Mouse (Mus musculus) regulatory T cell (primary cell): Measurements from ENCODE around the gene Stard13.

ENCODE experiments used
- in situ Hi-C: fragments of 300-600 bp; cut with MboI, MseI; formaldehyde crosslinking; loops from one replicate; pipeline ENCODE4 v1.15.1; 2025; ENCODE audit warnings: high pct_unique_total_duplicates

Stard13 gene

DNA sequence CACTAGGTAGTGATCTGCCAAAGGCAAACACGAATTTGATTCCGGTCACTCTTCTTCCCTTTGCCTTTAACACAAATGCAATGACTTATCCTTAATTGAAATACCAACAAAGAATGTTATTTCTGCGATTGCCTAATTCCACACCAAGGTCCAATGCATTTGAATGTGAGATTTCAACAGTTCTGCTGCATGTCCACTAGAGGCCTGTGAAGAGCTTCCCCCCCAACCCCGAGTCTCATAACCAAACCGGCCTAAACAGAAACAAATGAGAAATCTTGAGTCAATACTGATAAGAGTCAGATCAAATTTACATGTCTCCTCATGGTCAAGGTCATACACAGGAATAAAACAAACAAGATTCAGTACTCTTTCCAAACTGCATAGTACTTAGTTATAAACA, 91.4 kb downstream of the Stard13 start:
- in situ Hi-C loops: no loop called here

DNA sequence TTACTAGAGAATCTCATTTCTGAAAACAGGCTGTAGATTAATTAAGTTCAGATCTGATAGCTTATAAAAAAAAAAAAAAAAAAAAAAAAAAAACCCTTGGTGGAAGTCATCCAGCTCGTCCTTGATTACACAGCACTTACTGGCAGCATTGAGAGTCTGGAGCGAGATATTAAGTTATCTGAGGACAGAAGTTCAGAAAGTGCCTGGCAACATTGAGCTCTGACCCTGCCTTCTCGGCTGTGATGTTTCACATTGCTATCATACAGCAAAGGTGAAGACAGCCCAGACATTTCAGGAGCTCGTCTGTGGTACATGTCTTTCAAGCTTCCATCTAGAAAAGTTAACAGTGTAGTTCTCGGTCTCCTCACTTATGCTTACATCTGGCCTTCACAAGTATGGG, 95.7 kb downstream of the Stard13 start:
- in situ Hi-C loops: no loop called here

DNA sequence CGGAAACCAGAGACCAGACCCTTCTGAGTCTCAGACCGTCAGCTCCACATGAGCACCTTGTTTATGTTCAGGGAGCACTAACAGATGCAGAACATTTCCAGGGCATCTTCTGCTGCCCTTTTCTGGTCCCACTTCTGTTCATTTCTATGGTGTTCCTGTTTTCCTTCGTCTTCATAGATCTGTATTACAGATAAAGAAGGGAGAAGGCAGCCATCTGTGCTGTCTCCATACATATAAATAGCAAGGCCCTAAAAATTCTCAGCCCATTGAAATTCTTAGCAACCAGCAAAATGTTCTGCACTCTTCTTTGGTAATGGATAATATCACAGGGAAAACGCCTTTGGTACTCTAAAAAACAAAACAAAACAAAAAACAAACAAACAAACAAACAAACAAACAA, 96.3 kb downstream of the Stard13 start:
- in situ Hi-C loops: no loop called here

DNA sequence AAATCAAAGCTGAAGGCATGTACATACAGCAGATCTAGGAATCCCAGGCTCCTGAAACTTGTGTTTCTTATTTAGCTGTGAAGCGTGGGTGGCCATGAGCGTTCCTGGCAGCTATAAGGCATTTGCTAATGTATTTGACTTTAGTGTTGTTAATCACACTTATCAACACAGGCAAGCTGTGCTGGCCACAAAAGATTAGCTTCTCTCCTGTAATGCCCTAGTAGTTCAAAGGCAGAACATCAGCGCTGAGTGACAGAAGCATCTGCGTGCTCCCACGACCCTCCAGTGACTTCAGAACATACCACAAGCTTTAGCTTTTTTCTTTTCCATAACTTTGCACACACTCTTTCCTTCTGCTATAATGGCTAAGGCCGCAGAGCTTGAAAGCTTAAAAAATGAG, 97.7 kb downstream of the Stard13 start:
- in situ Hi-C loops: no loop called here

DNA sequence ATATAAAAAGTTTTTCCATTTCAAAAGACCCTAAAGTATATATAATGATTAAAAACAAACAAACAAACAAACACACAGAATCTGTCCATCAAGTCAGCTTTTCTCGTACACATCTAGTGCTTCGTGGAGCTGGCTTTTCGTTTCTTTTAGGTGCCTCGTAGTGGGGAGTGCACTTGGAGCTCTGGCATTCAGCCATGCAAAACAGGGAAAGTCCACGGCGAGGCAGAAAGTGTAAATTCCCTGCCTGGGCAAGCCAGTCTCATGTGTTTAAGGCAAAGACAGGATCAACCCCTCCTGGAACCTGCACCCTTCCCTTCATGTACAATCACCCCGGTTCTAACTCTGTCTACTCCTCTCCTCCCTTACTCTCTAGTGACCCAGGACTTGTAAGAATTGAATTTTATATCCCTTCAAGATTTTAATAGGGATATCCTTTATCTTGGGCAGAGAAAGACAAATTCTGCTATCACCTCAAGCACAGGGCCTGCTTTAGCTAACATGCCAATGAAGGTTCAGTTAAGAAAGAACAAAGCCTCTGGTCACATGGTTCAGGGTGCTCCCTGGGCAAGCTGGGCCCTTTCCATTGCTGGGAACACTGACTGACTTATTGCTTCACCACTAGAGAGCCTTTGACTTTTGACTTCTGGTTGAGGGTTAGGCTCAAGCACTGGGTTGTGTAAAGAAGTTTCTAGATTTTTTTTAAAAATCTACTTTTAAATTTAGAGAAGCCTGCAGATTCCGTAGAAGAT, 98.4 kb downstream of the Stard13 start:
- in situ Hi-C loops: no loop called here

DNA sequence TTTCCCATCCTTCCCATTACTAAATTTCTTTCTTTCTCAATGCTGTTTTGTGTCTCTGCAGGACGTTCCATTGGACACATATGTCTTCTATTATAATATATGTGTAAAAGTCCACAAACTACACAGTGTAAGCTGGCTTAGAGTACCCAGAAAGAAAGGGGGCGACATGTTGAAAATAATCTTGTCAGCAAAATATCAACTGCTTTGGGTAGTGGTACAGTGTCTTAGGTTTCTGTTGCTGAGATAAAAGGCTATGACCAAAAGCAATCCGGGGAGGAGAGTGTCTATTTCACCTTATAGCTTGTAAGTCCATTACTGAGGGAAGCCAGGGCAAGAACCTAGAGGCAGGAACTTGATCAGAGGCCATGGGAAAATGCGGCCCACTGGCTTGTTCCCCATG, 99.4 kb downstream of the Stard13 start:
- in situ Hi-C loops: no loop called here

DNA sequence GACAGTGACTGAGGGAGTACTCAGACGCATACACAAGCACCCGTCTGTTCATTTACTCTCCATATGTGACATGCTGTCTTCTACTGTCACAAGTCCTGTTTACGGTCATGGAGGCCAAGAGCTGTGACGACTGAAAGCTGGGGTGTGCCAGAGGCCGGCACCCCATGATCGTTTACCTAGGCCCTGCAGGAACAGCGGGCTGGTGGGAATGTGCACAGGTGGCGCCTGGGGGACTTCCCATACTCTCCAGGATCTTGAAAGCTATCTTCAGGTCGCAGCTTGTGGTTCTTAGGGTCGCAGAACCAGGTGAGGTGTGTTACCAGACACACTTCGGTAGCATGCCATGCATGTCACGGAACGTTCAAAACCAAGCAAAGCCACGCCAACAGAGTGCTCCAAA, 99.9 kb downstream of the Stard13 start:
- in situ Hi-C loops: no loop called here

DNA sequence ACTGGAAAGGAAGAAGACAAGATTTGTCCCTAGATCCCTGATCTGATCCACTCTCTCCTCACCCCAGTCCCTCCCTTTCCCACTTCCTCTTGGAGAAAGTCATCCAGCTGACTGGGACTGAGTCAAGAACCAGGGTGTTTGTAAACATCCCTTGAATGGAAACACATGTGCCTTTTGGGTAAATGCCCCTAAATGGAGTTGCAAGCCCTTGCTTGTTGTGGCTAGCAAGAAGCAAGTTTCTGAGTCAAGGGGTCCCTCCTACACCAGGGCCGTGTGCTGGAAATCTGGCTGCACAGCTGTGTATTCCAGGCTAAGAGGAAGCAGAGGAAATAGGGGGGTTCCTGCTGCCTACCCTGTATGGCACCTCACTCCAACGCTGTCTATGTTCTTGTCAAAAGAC, 103.9 kb downstream of the Stard13 start:
- in situ Hi-C loops: no loop called here

DNA sequence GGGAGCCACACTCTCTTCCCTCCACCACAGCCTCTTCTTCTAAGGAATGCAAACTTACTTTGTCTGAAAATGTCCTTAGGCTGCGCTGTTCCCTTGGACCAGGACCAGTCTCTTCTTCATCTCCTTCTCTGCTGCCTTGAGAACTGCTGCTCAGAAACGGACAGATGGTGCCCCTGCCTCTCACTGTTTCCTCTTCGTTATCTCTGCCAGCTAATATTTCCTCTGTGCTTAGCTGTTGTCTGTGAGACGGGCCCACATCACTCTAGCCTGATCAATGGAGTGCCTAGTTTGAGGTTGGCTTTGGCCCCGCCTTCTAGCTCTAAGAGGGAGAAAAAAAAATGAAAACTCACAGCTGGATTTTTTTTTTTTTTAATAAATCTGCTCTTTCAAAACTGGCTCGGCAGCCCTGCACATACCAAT, 106.3 kb downstream of the Stard13 start:
- in situ Hi-C loops: no loop called here

DNA sequence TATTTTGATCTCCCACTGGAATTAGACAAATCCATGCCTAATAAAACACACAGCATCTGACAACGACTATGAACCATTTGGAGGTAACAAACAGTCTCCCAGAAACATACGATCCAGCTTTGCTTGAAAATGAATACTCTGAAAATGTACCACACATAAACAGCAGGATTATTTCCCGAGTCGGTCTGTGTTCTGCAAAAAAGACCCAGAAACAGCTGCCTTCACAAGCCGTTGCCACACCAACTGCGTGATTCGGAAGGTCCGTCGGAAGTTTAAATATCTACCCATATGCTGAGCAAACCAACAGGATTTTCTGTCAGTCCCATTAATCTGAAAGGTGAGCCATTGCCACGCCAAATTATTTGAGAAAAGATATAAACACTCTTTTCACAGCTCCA, 107.0 kb downstream of the Stard13 start:
- in situ Hi-C loops: no loop called here

DNA sequence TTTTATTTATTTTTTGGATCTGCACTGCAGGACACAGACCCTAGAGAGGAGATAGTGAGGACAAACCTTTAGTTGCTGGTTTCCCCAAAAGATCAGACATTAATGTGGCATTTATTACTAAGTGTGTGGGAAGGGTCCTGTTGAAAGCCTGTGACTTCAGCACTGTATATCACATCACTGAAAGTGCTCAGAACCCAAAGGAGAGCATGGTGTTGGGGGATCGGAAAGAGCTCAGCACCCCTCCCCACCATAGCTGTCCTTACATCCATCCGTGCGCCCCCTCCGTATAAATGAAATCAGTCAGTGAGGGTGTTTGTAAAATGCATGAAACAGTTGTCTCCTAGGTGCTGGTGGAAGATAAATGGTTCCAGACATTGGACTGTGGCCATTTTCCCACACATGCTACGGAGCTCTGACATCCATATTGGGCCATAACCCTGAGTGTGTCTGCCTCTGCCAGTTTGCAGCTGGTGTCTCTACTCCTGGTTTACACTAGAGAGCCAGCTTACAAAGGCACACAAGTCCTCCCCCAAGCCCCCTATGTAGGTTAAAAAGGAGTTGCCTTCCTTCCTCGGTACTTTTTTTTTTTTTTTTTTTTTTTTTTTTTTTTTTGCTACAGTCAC, 107.5 kb downstream of the Stard13 start:
- in situ Hi-C loops: no loop called here

DNA sequence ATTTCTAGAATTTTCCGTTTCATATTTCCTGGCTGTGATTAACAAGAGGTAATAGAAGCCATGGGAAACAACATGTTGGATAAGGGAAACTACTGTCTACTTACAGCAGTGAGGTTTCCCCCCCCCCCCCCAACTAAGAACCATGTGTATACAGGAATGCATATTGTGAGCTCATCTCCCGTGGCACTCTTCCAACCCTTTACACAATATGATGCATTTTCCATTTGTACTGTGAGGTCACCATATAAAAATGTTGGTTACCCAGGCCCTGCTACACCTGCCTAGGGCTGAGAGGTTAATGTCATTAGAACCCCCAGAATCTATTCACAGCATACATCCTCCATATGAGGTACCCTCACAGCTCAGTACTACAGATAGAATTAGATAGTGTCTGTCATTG, 115.8 kb downstream of the Stard13 start:
- in situ Hi-C loops: no loop called here

DNA sequence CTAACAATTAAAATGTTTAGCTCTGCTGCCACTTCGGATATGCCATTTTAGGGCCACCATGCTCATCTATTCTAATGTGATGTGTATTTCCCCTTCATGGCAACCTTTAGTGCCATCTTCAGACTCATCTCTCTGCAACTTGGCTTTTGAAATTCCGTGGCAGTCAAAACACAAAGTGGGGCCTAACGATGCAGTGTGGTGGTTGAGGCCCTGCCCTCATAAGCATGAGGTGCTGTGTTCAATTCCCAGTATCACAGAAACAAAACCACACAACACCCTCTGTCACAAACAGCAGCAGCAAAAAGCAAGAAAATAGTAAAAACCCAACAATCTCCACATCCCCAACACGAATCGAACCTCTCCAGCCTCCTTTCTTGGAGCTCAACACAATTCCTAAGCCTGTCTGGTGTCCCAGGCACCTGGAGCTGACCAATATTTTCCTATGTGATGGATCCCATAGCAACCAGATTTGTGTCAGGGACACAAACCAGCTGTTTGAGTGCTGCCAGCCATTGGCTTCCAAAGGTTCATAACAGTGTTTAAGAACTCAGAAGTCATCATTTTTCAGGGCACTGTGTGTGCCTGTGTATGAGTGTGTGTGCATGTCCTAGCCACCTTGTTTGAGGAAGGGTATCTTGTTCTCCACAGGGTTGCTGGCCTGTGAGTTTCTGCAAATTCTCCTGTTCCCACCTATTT, 117.3 kb downstream of the Stard13 start:
- in situ Hi-C loops: no loop called here

DNA sequence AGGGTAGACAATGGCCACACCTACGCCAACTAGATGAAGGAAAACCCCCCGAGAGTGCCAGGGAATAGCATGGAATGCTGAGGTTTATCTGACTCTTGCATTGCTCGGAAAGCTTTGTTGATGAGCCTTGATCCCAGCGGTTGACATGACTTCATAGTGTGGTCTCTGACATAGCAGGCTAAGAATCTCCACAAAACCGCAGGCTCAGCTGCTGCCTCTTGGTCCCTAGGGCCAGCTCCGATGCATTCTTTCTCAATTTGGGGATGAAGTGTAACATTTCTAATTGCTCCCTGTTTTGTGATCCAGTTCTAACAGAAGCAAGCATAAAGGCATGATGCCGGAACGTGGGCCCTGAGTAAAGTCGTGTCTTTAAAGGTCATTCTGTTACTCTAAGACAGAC, 120.9 kb downstream of the Stard13 start:
- in situ Hi-C loops: no loop called here

DNA sequence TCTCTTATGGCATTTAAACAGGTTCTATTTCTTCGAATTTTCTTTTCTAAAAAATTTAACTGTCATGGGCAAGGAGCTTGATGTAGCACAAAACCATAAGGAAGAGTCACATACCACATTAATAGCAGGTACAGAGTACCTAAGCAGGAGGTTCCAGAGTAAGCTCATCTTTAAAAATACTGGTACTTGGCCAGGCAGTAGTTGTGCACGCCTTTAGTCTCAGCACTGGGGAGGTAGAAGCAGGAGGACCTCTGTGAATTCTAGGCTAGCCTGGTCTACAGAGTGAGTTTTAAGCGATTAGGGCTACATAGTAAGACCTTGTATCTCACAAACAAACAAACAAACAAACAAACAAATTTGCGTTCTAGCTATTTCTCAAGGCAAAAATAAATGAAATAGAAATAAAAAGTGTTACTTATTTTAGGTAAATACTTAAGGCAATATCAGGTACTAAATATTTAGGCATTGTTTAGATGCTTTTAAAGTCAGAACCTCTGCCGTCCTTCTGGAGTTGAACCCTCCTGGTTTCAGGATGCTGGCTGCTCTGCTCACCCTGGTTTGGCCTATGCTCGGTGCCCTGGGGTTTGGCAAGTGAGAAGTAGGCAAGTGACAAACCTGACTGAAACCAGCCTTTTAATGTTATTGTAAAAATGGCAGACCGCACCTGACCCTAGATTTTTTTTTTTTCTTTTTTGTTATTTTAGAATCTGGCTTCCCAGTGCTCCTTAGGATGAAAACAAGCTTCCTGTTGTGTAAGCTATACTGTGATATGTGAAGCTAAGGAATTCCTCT, 122.4 kb downstream of the Stard13 start:
- in situ Hi-C loops: no loop called here

DNA sequence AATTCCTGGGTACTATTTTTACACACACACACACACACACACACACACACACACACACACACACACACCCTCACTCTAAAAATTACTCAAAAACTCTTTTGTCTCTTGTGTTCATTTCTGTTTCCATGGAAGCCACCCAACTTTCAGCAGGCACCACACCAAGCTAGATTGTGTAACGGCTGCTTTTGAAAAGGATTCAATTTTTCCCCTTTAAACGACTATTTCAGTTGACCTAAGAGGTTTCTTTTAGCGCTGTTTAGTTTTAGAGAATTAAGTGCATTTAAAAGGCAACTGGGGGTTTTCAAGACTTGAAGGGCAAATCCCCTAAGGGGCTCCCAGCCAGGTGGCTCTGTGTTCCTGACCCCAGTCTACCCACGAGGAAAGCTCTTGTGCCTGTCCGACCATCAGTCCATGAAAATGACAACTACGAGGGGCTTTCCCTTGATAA, 123.2 kb downstream of the Stard13 start:
- in situ Hi-C loops: no loop called here

DNA sequence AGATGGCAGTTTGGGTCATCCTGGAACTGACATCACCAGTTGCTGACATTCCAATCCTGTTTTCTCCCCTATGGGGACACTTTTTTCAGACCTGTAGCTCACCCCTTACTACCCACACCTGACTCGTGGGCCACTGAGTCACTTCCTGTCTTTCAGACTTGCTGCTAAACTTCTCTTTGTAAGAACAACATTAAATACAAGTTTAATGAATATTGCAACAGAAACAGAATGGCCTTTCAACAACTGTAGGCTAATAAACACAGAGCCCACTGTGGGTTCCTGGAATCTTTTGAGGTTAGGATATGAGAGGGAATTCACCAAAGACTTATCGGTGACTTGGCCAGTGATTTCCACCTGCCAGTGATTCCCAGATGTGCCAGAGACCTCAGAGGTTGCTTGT, 123.8 kb downstream of the Stard13 start:
- in situ Hi-C loops: no loop called here

DNA sequence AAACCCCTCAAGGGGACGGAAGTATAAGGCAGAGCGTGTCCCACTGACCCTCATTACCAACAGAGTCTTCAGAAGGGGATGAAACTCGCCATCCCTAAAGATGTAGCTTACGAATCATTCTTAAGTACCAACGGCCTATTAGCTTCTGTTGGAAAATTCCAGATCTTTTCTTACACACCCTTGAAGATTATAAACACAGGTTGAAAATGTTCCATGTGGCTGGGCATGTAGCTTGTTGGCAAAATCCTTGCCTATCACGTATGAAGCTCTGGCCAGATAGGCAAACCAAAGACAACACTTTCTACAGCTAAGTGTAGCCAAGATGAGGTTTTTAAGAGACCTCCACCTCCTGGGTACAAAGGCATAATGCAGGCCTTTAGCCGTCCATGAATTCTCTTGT, 124.7 kb downstream of the Stard13 start:
- in situ Hi-C loops: no loop called here

DNA sequence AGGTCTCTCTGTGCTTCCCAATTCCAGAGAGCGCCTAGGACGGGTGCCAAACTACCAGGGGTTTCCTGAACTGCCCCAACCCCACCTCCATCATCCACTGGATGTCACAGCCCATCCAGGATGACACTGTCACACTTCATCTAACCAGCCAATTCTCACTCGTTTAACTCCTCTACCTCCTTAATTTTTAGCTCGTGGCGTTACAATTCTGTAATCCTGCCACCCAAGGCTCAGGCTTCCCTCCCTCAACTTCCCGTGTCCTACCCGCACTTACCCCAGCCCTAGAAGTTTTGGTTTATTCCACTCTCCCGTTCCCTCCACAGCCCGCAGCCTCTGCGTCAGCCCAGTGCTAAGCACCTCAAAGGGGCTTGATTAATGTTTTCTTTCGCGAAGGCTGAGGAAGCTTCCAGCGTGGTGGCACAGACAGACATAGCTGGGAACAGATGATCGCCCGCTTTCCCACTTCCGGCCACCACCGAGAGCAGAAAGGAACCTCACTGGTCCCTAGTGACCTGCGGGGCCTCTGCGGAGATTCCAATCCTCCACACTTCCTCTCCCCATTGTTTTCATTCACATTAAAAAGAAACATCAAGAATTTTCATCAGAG, 125.2 kb downstream of the Stard13 start:
- in situ Hi-C loops: no loop called here

DNA sequence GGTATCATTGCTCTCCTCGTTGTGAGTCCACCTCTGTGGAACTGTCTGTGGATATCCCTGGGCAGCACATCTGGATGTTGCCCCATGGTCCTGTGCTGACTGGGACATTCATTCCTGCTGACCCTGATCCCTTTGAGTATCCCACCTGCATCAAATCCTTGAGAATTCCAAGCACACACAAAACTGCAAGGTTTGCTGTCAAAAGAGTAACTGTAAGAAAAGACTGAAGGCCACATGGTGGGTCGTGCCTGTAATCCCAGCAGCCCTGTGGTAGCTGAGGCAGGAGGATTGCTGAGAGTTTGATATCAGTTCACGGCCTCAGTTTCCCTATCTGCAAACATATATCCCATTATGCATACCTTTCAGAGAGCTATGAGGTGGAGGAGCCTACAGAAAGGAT, 126.8 kb downstream of the Stard13 start:
- in situ Hi-C loops: no loop called here

DNA sequence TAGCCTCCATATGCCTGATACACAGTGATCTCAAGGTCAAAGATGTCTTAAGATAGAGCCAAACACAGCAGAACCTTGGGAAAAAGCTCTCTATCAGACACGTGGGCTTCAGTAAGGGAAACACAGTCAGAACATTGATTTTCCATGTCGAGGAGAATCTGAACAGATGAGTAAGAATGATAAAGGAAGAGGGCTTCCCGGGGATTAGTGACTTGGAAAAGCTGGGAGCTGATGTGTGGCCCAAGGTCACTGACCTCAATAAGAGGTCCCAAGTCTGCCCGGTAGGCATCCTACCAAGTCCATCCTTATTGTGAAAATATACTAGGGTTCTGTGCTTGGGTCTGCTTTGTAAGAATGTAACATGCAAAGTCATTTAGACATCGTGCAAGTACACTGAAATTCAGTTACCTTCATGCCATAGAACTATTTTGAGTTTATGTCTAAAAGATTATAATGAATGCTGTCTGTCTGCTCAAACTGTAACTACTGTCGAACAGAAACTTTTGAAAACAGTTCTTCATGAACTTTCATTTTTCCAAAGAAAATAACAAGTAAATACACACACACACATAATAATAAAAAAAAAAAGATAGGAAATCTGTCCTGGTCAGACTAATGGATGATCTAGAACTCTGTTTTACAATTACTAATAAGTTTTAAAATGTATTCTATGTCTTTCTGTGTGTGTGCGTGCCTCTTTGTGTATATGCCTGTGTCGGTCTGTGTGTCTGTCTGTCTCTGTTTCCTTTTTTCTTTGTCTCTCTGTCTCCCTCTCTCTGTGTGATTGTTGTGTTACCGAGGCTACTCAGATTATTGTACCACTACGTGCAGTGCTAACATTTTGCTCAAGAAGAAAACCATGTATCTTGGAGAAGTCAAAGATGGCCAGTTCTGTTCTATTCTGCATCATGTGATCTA, 128.3 kb downstream of the Stard13 start:
- in situ Hi-C loops: no loop called here
